Mouse (Mus musculus): ENCODE measurements around the gene Nlrp6. TPM values are rescaled to one million over a fixed set of nuclear protein-coding genes. Genes with fewer than 3 reads are reported as not detected.
A peak's percentile ranks its signal among the peaks of the same experiment; 100 is the strongest.
"Not testable (repeated sequence)": the region's sequence is repeated elsewhere in the genome, so short reads cannot be mapped to it uniquely, and the experiment has no call there.

Nlrp6 gene
- not detected for total RNA-seq (2021)

- intact Hi-C loops (cut with DNase I): no loop called here
- DNase-seq: no peak
Measured at GRCm38 (mm10) chr7:140920418-140921029, at the start of gene Nlrp6. TSS of gene Nlrp6 (plus strand) at chr7:140920902.

GRCm38 (mm10) chr7:140874224-140874623, 46.5 kb upstream of the Nlrp6 start:
- intact Hi-C loops (cut with DNase I): no loop called here
- DNase-seq: no peak

DNA sequence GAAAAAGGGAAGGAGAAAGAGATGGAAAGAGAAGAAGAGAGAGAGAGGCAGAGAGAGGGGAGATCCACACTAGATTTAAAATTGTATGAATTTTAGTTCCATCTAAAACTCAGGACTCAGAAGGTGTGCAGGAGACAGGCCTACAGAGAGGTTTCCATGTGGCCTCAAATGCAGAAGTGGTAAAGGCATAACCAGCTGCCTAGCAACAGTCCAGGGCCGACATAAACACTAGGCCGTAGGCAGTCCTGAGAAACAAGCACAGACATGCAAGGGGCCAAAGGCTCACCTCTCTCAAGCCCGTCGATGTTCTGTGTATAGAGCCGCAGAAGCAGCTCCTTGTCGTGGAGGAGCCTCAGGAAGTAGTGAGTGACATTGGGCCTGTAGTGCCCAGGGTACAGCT, 43.3 kb upstream of the Nlrp6 start:
- intact Hi-C loops (cut with DNase I): no loop called here
- DNase-seq: no peak

DNA sequence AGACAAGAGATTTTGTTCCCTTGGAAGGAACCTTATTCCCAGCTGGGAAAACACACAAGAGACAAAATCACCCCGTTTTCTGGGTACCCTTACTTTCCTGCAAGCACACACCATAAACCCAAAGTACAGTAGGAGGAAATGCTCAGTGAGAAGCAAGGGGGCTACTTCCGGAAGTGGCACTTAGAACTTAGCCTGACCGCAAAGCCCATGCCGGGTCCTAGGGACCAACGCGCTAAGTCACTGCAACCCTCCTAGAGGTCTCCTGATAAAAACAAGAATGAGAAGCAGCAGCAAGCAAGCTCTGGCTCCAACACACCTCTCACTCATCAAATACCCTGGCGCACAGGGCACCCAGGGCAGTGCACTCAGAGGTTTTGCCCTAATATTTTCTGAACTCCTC, 41.3 kb upstream of the Nlrp6 start:
- no peak for DNase-seq
- intact Hi-C loops (cut with DNase I): no loop called here

DNA sequence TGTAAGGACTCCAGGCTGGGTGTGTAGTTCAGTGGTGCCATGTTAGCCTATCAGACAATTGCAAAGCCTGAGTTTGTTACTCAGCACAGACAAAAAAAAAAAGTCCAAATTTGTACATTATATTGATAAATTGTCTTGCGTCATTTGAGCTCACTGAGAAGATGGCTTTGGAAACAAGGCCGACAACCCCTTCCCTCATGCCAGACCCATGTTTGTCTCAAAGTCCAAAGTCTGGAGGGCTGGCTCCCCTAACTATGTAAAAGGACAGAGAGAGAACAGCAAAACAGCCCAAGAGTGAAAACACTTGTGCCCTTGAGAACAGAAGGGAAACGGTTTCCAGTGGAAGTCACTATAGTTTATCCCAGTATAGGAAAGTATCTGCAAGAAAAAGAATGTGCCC, 40.3 kb upstream of the Nlrp6 start:
- intact Hi-C loops (cut with DNase I): no loop called here
- DNase-seq: no peak

- no peak for DNase-seq
- intact Hi-C loops (cut with DNase I): no loop called here
Measured at GRCm38 (mm10) chr7:140880865-140881515, 39.7 kb upstream of the Nlrp6 start.

DNA sequence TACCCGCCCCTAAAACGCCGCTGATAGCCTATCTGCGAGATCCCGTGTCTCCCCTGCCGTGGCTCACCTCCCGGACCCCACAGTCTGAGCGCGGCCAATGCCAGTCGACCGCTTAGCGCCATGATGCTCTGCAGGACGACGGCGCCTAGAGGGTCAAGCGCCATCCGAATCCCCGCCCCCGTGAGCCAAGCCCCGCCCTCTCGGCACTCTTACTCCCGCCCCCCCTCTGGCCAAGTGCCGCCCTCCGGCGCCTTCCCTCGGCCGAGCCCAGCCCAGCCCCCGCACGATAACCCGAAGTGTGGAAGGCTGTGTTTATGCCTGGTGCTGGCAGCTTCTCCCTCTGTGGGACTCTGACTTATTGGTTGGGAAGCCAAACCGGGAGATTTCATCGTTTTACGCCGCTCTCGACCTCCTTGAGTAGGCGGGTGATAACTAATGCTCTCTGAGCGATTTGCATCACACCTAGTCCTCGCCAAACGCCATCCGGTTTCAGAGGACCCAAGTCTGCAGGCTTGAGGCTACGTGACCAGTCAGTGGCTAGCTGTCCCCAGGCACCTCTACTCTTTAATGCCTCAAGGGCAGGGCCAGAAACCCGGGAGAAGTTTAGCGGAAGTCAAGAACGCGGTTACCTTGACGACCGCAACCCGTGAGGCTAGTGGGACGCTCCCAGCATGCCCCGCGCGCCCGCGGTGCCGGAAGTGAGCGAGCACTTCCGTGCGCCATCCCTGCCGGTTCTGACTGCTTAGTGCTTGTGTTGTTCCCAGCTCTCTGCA, 38.8 kb upstream of the Nlrp6 start, which contains the start of the genes Psmd13 and Sirt3:
TSS of gene Psmd13 (plus strand) at position 273 of the 773 bp plus-strand sequence.
TSS of gene Sirt3 (minus strand) at position 614 of the 773 bp plus-strand sequence.
- intact Hi-C loops (cut with DNase I): loop anchor here (1.0 kb wide), 1 partner anchor 25 kb away; the partner anchor contains the start of gene Bet1l
- peak; percentile 92 to 94 for DNase-seq

DNA sequence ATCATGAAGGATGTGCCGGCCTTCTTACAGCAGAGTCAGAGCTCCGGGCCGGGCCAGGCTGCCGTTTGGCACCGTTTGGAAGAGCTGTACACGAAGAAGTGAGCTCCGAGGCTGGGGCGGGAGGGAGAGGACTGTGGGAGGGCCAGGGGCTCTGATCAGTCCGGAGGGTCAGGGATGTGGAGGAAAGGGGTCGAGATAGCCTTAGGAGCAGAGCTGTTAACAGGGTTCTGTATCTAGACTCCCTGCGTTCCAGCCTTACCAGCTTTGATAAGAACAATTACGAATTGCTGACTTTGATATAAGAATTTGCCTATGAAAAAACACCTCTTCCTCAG, 38.3 kb upstream of the Nlrp6 start:
- no peak for DNase-seq
- intact Hi-C loops (cut with DNase I): loop anchor here (1.0 kb wide), 1 partner anchor 25 kb away; the partner anchor contains the start of gene Bet1l

- intact Hi-C loops (cut with DNase I); DNase-seq: not testable (repeated sequence)
Measured at GRCm38 (mm10) chr7:140890636-140891035, 30.1 kb upstream of the Nlrp6 start.

DNA sequence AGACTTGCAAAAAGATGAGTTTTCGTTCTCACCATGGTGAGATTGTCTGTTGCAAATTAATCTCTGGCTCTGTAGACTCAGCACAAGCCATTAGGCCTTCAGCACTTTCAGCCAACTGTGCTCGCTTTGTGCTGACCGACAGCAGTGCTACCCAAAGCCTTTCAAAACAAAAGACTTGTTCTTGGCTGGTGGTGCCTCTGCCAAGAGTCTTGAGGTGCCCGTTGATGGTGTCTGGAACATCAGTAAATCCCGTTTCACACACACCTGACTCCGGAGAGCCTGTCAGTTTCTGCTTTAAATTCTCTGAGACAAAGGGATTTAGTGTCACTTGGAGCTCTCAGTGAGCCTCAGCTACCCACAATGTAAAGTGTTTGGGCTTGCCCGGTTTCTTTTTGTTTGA, 26.7 kb upstream of the Nlrp6 start:
- DNase-seq: no peak
- intact Hi-C loops (cut with DNase I): no loop called here

DNA sequence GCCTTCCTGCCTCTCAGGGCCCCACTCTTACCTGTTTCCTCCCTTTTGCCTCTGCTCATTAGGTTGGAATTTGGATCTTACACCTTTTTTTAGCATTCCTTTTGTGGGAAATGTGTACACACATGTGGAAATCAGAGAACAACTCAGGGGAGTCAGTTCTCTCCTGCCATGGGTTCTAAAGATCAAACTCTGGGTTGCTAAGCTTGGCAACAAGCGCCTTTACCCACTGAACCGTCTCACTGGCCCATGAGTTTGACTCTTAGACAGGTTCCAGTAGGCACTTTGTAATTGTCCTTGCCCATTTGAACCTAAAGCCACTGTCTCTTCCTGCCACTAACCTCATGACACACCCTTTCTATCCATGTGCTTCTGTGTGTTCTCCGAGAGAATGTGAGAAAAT, 26.1 kb upstream of the Nlrp6 start:
- intact Hi-C loops (cut with DNase I): no loop called here
- no peak for DNase-seq

DNA sequence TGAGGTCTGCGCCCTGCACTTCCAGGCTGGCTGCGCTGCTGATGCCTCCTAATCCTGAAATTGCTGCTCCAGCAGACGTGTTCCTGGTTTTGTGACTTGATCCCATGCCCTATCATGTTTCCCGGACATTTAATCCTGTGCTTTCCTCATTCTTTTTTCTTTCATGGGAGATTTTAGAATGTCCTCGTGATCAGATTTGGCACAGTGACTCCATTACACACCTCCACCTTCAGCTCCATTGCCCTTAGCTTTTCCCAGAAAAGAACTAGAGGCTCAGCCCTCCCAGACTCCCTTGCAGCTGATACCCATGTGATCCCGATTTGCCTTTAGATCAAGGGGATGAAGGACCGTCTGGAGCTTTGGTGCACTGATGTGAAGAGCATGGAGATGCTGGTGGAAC, 22.8 kb upstream of the Nlrp6 start:
- intact Hi-C loops (cut with DNase I): no loop called here
- DNase-seq: no peak

DNA sequence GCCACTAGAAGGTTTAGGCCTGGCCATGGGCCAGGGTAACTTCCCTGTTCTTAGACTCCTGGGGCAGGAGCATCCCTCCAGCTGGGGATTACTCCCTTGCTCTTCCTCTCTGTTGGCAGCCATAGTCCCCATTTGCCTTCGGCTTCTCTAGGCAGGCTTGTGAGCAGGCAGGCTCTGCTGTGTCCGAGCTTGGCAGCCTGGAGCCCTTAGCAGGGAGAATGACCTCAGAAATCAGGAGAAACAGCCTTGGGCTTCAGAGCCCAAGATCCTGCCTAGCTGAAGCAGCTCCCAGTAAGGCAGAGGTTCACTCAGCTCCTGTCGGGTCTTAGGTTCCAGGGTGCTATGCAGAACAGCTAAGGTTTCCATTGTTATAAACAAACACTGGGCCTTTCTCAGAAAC, 21.6 kb upstream of the Nlrp6 start:
- intact Hi-C loops (cut with DNase I): no loop called here
- DNase-seq: no peak

- intact Hi-C loops (cut with DNase I): no loop called here
- DNase-seq: peak; percentile 49 to 56
Measured at GRCm38 (mm10) chr7:140900220-140900619, 20.5 kb upstream of the Nlrp6 start, which contains the start of gene Cox8b. TSS of gene Cox8b (minus strand) at chr7:140900446.

DNA sequence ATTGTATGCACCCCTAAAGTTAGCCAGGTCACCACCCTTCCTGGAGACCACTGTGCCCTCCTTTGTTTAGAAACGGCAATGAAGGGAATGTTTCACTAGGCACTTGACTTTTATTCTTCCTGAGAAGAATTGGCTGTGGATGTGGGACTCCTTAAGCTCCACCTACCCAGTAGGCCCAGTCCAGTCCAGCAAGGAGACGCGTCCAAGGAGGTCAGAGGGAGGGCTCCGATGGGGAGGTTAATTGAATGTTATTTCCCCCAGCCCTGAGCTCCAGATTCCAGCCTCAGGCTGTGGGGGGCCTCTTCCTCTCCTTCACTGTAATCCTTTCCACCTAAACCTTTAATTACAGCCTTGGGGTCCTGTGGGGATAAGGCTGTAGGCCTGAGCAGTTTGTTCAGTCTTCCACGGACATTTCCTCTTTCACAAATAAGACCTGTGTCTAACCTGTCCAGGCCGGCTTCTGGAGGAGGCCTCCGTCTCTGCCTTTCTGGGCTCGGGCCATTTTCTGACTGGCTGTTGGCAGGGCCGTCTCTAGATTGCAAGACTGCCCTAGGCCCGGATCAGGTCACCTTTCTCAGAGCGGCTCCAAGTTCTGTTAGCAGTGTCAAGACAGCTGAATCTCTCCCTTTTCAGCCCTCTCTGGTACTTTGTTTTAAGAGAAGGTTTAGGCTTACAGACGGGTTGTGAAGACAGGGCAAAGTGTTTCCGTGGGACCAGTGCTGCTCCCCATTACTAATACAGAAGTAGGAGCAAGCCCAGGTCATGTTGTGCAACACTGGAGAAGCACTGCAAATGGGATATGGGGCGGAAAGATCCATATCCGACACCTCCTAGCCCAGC, 18.4 kb upstream of the Nlrp6 start:
- no peak for DNase-seq
- intact Hi-C loops (cut with DNase I): no loop called here

DNA sequence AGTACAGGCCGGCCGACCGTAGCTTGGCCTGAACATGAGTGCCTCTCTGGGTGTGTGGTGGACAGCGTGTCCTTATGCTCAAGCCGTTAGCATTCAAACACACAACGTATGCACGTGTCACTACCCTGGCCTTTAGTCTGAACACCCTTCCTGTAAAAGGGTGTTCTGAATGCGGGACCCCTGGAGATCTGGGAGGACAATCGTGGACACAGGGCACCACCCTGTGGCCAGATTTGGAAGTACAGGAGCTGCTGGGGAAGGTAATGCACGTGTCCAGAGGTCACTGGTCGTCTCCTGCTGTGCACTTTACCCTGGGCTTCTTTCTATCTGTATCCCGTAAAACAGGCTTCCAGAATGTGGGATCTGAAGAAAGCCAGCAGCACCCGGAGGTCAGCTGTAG, 17.5 kb upstream of the Nlrp6 start:
- intact Hi-C loops (cut with DNase I): loop anchor here (1.0 kb wide), 1 partner anchor 59 kb away; no protein-coding TSS in a partner anchor
- DNase-seq: peak; percentile 82 to 92

DNA sequence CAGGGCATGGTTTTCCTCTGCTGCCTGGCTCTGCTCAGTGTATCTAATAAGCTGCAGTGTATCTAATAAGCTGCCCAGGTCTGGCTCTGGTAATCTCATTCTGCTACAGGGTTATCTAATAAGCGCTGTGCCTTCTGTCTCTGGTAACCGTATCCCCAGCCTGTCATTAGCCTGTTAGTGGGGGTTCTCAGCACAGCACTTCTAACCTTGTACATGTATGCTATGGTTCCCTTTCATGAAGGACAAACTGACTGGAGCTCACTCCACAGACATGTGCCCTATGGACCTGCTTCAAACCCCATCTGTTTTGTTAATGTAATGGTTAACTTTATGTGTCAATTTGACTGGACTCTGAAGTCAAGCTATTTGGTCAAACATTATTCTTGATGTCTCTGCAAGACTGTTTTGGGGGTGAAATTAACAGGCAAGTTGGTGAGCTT, 15.0 kb upstream of the Nlrp6 start:
- intact Hi-C loops (cut with DNase I): no loop called here
- no peak for DNase-seq

DNA sequence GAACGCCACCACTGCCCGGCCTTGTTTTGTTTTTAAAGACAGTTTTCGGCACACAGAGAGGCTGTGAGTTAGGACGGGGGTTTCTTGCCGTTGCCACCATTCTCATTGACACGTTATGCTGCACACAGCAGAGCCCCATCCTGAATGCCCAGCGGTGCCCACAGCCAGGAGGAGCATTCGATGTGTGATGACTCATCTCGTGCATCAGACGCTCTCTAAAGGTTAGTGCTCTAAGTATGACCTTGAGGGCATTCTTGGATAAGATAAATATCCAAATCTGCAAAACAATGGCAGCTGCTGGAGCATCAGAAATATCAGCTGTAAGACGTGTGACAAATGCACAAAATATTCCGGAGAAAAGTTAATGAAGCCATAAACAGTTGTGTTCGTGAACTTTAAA, 13.6 kb upstream of the Nlrp6 start:
- intact Hi-C loops (cut with DNase I): no loop called here
- DNase-seq: no peak

DNA sequence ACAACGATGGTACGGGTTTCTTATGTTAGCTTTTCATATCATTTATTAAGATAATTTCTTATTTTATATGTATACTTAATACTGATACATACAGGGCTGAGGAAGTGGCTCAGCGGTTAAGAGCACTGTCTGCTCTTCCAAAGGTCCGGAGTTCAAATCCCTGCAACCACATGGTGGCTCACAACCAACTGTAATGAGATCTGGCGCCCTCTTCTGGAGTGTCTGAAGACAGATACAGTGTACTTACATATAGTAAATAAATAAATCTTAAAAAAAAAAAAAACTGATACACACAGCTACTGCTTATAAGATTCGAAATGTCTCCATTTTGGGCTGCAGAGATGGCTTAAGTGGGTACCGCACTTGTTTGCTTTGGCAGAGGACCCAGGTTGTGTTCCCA, 13.0 kb upstream of the Nlrp6 start:
- intact Hi-C loops (cut with DNase I): loop anchor here (1.0 kb wide), 6 partner anchors 33 to 269 kb away; no protein-coding TSS in a partner anchor
- no peak for DNase-seq

- no peak for DNase-seq
Measured at GRCm38 (mm10) chr7:140908181-140908580, 12.5 kb upstream of the Nlrp6 start.

More at GRCm38 (mm10) chr7:140908181-140908580, 12.5 kb upstream of the Nlrp6 start:
- intact Hi-C loops (cut with DNase I): loop anchor here (1.0 kb wide), 6 partner anchors 32 to 268 kb away; no protein-coding TSS in a partner anchor
